In genomic region chr19:6384954-6385353, GRCm38 (mm10) we compare ENCODE assay signal across 9 mouse cellular contexts. TPM values are rescaled to one million over a fixed set of nuclear protein-coding genes. Genes with fewer than 3 reads are reported as not detected.
DNase-seq lines count a peak whose midpoint lies in the region; ATAC-seq and TF ChIP-seq lines count a peak whose summit lies in the region.
"Had no signal": no experiment of that assay in that cellular context is flagged by ENCODE, and none has a peak within 500 bp of the region (broad histone marks: within the 10 kb centered on the region; RNA-seq: fewer than 3 reads in every experiment).

No protein-coding gene starts in this region.

- WGBS in kidney, postnatal 0 days = 47% methylated on average over 11 of the region's 11 CpGs
- 83% methylated on average over 11 of the region's 11 CpGs for WGBS in midbrain, embryonic 11.5 days

- no peak for DNase-seq in kidney, postnatal 0 days (ENCODE audit: low spot score)
- no peak for DNase-seq in kidney, adult 11 months
- DNase-seq in heart, adult 9 months (ENCODE audit: low spot score in 2 of 2) = peak; percentile 47 to 54
- DNase-seq in skeletal muscle tissue, adult 2 months (ENCODE audit: low read depth, low spot score) = peak; percentile 95
- DNase-seq in left cerebral cortex, postnatal 36 days (ENCODE audit: low spot score in 2 of 2) = no peak
- no peak for DNase-seq in midbrain, embryonic 11.5 days (ENCODE audit: low spot score, missing footprints)
- DNase-seq: forebrain, postnatal 0 days had no signal

- H3K4me1 ChIP-seq in kidney, postnatal 0 days (replicated peaks; ENCODE audit: insufficient read depth, low read length) = peaks cover 39% of the 10 kb centered on the region
- peaks cover 6% of the 10 kb centered on the region for H3K4me1 ChIP-seq in brown adipose tissue, adult 24 weeks (ENCODE audit: control insufficient read depth, insufficient read depth, insufficient read length, low read length)
- peaks cover 19% of the 10 kb centered on the region for H3K4me1 ChIP-seq in midbrain, embryonic 11.5 days (ENCODE audit: control insufficient read depth, insufficient read depth, low read length)

- no peak for ATAC-seq in kidney, postnatal 0 days (replicated peaks; ENCODE audit: low FRiP score, low read depth)
- ATAC-seq in midbrain, embryonic 11.5 days (ENCODE audit: low FRiP score) = no peak
- ATAC-seq: midbrain, embryonic 16.5 days had no signal

- H3K27me3 ChIP-seq in kidney, postnatal 0 days (ENCODE audit: insufficient read depth, low read length) = no peaks in the 10 kb centered on the region
- H3K27me3 ChIP-seq in midbrain, embryonic 11.5 days (ENCODE audit: control insufficient read depth, insufficient read depth, low read length) = no peaks in the 10 kb centered on the region

- TF ChIP-seq CTCF in kidney, postnatal 0 days (IDR thresholded peaks at IDR 0.05; ENCODE audit: low read depth) = no peak

- 0 out of 2 replicates have a peak overlapping the region, but pooled peaks have one; percentile 27 for H3K9ac ChIP-seq in kidney, postnatal 0 days (ENCODE audit: low read depth, low read length)
- no peak overlapping the region for H3K9ac ChIP-seq in midbrain, embryonic 11.5 days (ENCODE audit: low read length)
- H3K9ac ChIP-seq: forebrain, postnatal 0 days had no signal

- peak overlapping the region; percentile 44 for H3K4me2 ChIP-seq in kidney, postnatal 0 days (ENCODE audit: low read length)
- H3K4me2 ChIP-seq in midbrain, embryonic 11.5 days = no peak overlapping the region

- H3K4me3 ChIP-seq in kidney, postnatal 0 days (replicated peaks; ENCODE audit: low read depth, low read length) = no peak overlapping the region; the same call in 1 of the 2 replicates
- peak overlapping the region; percentile 46 for H3K4me3 ChIP-seq in brown adipose tissue, adult 24 weeks (ENCODE audit: insufficient read depth, low read depth, low read length)
- no peak overlapping the region for H3K4me3 ChIP-seq in midbrain, embryonic 11.5 days (ENCODE audit: low read depth, low read length)

- H3K9me3 ChIP-seq in kidney, postnatal 0 days (replicated peaks; ENCODE audit: low read length) = no peaks in the 10 kb centered on the region
- no peaks in the 10 kb centered on the region for H3K9me3 ChIP-seq in midbrain, embryonic 11.5 days (ENCODE audit: control insufficient read depth, low read length)

- H3K36me3 ChIP-seq in kidney, postnatal 0 days (ENCODE audit: insufficient read depth, low read length) = no peaks in the 10 kb centered on the region
- no peaks in the 10 kb centered on the region for H3K36me3 ChIP-seq in midbrain, embryonic 11.5 days (ENCODE audit: control insufficient read depth, insufficient read depth, low read length)

- H3K27ac ChIP-seq in kidney, postnatal 0 days = peak overlapping the region; percentile 77; the same call in 1 of the 2 replicates
- H3K27ac ChIP-seq in brown adipose tissue, adult 24 weeks (replicated peaks; ENCODE audit: low read depth, low read length) = 0 out of 2 replicates have a peak overlapping the region, but pooled peaks have one; percentile 7
- no peak overlapping the region for H3K27ac ChIP-seq in midbrain, embryonic 11.5 days (ENCODE audit: low read depth, low read length)

- intact Hi-C loops in left cerebral cortex, postnatal 36 days (cut with DNase I) = no loop called here

RNA-seq across cellular contexts. Expression of gene Pygm, which starts 0.8 kb away (rescaled TPM):
- 24.5 and 25.8 TPM in 2 replicates for polyA plus RNA-seq in kidney, postnatal 0 days (2015; fragmentation: Nextera tagmentation; extraction: Ambion mirVana)
- 28.7 and 48.3 TPM in 2 replicates for polyA plus RNA-seq in brown adipose tissue, adult 24 weeks (2012; ENCODE audit: insufficient read depth, insufficient read length, missing spikeins)
- total RNA-seq in left cerebral cortex, postnatal 36 days (2021) = 10 to 100 TPM; 29.2 to 33.3 TPM
- 0.81 and 1.8 TPM in 2 replicates for polyA plus RNA-seq in midbrain, embryonic 11.5 days (2014; fragmentation: Nextera tagmentation; extraction: Ambion mirVana)

RNA-seq across cellular contexts. Expression of gene Rasgrp2, which starts 14.2 kb away (rescaled TPM):
- 97.5 and 116 TPM in 2 replicates for polyA plus RNA-seq in kidney, postnatal 0 days (2015; fragmentation: Nextera tagmentation; extraction: Ambion mirVana)
- polyA plus RNA-seq in brown adipose tissue, adult 24 weeks (2012; ENCODE audit: insufficient read depth, insufficient read length, missing spikeins) = 38.9 and 50.2 TPM in 2 replicates
- total RNA-seq in left cerebral cortex, postnatal 36 days (2021) = 10 to 100 TPM; 47.5 to 72.6 TPM
- polyA plus RNA-seq in midbrain, embryonic 11.5 days (2014; fragmentation: Nextera tagmentation; extraction: Ambion mirVana) = 14.1 and 16.8 TPM in 2 replicates

RNA-seq across cellular contexts. Expression of gene Sf1, which starts 21.5 kb away (rescaled TPM):
- polyA plus RNA-seq in kidney, postnatal 0 days (2015; fragmentation: Nextera tagmentation; extraction: Ambion mirVana) = 91.1 and 97.2 TPM in 2 replicates
- 47.9 and 56.8 TPM in 2 replicates for polyA plus RNA-seq in brown adipose tissue, adult 24 weeks (2012; ENCODE audit: insufficient read depth, insufficient read length, missing spikeins)
- 100 to 1,000 TPM; 158 to 227 TPM for total RNA-seq in left cerebral cortex, postnatal 36 days (2021)
- polyA plus RNA-seq in midbrain, embryonic 11.5 days (2014; fragmentation: Nextera tagmentation; extraction: Ambion mirVana) = 186 and 215 TPM in 2 replicates

RNA-seq across cellular contexts. Expression of gene Nrxn2, which starts 33.6 kb away (rescaled TPM):
- 5.9 and 6.7 TPM in 2 replicates for polyA plus RNA-seq in kidney, postnatal 0 days (2015; fragmentation: Nextera tagmentation; extraction: Ambion mirVana)
- 1.1 and 2.3 TPM in 2 replicates for polyA plus RNA-seq in brown adipose tissue, adult 24 weeks (2012; ENCODE audit: insufficient read depth, insufficient read length, missing spikeins)
- total RNA-seq in left cerebral cortex, postnatal 36 days (2021) = 100 to 1,000 TPM; 635 to 658 TPM
- 9.2 and 9.5 TPM in 2 replicates for polyA plus RNA-seq in midbrain, embryonic 11.5 days (2014; fragmentation: Nextera tagmentation; extraction: Ambion mirVana)

RNA-seq across cellular contexts. Expression of gene Map4k2, which starts 44.0 kb away (rescaled TPM):
- polyA plus RNA-seq in kidney, postnatal 0 days (2015; fragmentation: Nextera tagmentation; extraction: Ambion mirVana) = 12.2 and 13.5 TPM in 2 replicates
- polyA plus RNA-seq in brown adipose tissue, adult 24 weeks (2012; ENCODE audit: insufficient read depth, insufficient read length, missing spikeins) = 7.9 and 14.0 TPM in 2 replicates
- 100 to 1,000 TPM in 1 of 2 experiments, 10 to 100 TPM in 1; 93.5 to 107 TPM for total RNA-seq in left cerebral cortex, postnatal 36 days (2021)
- polyA plus RNA-seq in midbrain, embryonic 11.5 days (2014; fragmentation: Nextera tagmentation; extraction: Ambion mirVana) = 6.2 and 8.6 TPM in 2 replicates

Comparison
In these comparisons a context has a peak if more than half of its experiments do, and no peak if none do; other contexts are left out.
1. DNase-seq: peak in heart, adult 9 months (2 of 2) and skeletal muscle tissue, adult 2 months (single experiment); none in kidney, postnatal 0 days (single experiment), kidney, adult 11 months (single experiment), left cerebral cortex, postnatal 36 days (0 of 2) and midbrain, embryonic 11.5 days (single experiment).